Mouse (Mus musculus) neural tube, embryonic 10.5 days (tissue): Measurements from ENCODE around the gene Isca1.
"Not testable (repeated sequence)": the region's sequence is repeated elsewhere in the genome, so short reads cannot be mapped to it uniquely, and the experiment has no call there.

Source experiments
- DNase-seq: peaks from one replicate; pipeline ENCODE4 v3.0.0-alpha.2; 2017; ENCODE audit warnings: low spot score; ENCODE audit errors: extremely low spot score

The Isca1 gene

DNA sequence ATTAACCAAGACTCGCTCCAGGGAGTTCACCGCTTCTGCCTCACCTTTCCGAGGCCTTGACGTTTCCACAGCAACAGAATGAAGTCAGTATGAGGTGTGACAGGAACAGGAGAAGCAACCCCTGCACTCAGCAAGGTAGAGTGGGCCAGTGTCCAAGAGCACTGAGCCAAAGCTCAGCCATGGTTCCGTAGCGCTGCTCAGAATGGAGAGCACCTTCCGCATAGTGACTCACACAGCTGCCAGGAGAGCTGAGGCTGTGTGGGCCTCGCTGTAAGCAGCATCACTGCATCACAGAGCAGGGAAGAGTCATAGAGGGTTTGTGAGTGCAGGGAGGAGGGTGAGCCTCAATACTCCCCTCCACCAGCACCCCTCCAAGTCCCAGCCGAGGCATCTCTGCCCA lies 22.9 kb downstream of the Isca1 start, which contains the start of gene 1700014D04Rik:
Gene 1700014D04Rik (minus strand): TSS at position 42 of the 400 bp plus-strand sequence.
- DNase-seq = no peak

- no peak for DNase-seq
These were observed 23.4 kb downstream of the Isca1 start for GRCm38 (mm10) chr13:59746164-59746563.

GRCm38 (mm10) chr13:59745462-59745861 lies 24.1 kb downstream of the Isca1 start:
- no peak for DNase-seq

DNA sequence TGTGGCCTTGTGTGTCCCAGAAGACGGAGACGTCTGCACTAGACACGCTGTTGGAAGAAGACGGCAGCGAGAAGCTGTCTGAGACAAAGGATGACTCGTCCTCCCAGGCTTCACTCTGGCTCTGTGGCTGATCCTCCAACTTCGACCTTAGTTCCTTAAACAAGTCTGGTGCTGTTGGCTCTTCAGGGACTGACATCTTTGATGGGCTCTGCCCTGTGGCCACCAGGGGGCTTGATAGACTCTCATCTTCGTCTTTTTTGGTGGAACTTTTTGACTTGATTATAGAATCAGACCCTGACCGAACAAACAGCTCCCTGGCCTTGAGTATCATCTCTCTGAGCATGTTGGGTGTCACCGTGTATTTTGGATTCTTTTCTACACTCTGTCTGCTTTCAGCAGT lies 27.9 kb downstream of the Isca1 start:
- DNase-seq = no peak

DNA sequence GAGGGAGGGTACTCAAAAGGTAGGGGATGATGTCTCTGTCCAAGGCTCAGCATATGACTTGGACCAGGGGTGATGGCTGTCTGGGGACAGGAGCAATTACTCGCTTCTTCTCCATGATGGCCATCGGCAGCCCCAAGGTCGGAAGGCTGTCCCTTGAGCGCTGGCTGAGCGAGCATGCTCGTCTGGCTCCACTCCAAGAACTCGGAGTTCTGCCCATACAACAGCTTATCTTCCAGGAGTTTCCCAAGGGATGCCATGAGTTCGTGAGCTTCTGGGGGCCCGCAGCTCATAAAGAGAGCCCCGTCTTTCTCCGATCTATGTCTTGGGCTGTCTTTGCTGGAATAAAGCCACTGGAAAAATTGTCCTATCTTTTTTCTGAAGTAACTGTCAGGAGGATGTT lies 28.5 kb downstream of the Isca1 start:
- no peak for DNase-seq

DNA sequence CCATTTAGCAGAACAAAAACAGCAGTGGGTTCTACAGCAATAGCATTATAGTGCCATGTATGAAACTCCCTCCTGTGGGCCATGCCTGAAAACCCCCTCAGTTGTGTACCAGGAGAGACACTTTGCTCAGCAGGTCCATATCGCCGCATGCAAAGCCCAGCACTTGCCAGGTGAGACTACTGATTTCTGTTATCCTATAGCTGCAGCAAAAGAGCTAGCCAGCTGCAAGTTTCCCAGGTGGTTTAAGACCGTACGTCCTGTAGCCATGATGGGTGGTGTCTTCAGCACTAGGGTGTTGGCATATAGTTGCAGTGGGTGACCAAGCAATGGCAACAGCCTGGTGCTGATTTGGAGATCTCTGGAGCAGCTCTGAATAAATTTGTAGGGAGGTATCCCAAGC lies 30.2 kb downstream of the Isca1 start:
- DNase-seq = no peak

DNA sequence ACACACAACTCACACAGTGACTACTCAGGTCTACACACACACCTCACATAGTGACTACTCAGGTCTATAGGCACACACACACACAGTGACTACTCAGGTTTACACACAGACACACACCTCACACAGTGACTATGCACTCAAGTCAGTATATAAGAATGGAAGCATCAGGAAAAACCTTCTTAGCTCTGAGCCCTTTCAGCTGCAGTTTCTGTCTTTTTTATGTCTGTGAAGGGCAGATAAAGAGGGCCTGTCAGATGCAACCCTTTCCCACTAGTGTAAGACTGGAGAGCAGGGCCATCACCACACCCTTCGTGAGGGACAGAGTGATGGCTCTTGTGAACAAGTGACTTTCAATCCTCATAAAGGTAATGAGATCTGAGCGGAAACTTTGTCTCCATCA lies 31.2 kb downstream of the Isca1 start:
- DNase-seq = no peak

DNA sequence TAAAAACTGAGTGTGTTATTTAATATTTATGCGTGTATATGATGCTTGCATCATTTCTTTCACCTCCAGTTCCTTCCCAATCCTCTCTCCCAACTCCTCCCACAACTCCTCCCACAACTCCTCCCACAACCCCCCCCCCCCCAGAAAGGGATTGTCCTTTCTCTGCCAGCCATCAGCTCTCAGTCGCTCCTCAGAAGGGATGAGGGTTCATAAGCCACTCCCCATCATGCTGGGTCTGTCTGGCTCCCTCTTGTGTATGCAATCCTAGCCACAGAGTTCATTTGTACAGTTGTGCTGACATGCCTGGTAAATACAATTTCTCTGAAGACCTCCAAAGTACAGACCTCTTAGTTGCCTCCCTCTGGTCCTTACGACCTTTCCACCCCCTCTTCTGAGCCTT lies 34.4 kb downstream of the Isca1 start:
- DNase-seq = no peak

DNA sequence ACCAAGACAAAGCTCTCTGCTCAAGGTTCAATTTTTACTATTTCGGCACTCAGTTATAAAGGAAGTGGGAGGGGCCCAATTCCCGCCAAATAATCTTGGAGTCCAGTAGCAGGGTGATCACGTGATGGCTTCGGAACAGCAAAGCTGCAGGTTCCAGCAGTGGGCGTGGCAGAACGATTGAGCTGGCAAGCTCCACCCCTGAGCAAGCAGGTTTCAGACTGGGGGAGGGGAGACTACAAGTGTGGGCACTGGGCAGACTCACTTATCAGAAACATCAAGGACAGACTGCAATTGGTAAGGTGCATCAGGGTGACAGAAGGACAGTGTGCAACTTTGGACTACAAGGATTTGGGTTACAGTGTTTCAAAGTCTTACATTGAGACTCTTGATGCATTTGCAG lies 35.3 kb downstream of the Isca1 start:
- not testable (repeated sequence) for DNase-seq

- no peak for DNase-seq
These were observed 35.7 kb downstream of the Isca1 start for GRCm38 (mm10) chr13:59733936-59734335.

DNA sequence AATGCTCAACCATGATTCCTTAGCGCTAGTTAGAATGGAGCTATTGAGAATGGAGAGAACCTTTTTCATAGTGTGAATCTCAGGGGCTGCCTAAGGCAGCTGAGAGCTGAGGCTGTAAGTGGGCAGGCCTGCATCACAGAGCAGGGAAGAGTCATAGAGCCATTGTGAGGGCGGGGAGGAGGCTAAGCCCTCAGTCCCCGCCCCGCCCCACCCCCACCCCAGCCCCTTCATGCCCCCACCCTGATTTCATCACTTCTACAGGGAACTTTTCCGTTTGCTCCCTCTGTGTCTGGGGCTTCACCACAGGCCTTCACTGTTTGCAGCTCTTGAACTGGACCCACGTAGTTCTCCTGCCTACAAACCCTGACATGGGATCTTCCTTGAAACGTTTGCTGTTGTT lies 38.0 kb downstream of the Isca1 start, which contains the start of gene Spata31d1d:
Gene Spata31d1d (minus strand): TSS at position 101 of the 400 bp plus-strand sequence.
- DNase-seq = no peak

- DNase-seq = peak; percentile 84
These were observed 41.1 kb downstream of the Isca1 start for GRCm38 (mm10) chr13:59728378-59729093.

DNA sequence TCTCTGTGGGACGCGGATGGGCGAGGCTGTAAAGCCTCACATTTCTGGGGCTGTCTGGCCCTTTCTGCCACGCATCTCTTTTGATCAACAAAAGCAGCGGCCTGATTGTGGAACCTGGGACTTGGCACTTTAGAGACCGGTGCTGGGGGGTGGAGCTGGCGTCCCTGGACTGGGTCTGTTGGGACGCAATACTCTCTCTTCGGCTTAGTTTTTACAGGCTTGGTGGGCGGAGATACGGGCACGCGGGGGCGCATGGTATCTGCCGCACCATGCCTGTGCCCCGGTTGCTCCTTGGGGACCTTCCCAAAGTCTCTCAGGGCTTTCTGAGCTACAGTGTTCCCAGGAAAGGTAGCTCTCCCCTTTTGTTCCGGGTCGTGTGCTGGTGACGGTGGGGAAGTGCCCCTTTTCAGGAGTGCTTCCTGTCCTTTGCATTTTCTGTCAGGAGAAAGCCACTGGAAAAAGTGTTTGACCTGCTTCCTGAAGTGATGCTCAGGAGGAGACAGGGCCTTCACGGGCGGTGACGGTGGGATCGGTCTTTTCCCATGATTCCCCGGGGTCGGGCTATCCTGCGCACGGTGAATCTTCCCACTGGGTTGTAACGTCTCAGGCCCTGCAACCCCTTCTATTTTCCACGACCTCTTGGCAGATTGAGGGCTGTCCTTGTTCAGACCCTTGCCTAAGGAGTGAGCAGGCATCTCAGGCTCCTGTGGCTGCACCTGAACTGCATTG lies 43.3 kb downstream of the Isca1 start:
- peak; percentile 18 for DNase-seq

GRCm38 (mm10) chr13:59722089-59722488 lies 47.5 kb downstream of the Isca1 start:
- not testable (repeated sequence) for DNase-seq

GRCm38 (mm10) chr13:59719475-59719874 lies 50.1 kb downstream of the Isca1 start:
- DNase-seq = no peak

DNA sequence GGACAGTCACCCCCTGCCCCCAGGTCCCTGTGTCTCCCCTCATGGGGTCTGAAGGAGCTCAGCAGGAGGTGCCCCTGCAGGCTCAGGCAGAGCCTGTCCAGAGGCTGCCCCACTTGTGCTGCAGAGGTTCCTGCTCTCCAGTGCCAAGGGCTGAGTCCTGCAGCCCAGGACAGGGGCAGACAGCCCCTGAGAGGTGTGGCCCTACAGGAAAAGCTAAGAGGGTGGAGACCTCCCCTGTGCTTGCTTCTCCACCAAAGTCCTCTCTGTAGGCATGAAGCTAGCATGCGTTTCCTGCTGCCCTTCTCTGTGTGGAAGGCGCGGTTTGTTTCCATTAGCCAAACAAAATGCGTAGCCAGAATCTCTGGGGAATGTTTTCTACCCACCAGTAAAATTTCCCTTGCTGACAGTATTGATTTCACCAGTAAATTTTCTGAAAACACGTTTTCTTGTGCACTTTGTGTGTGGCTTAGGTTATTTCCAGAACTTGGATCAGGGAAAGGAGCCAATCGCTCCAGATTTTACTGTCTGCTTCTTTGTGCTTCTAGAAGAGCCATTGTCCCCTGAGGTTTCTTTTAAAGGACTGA lies 50.7 kb downstream of the Isca1 start:
- not testable (repeated sequence) for DNase-seq

GRCm38 (mm10) chr13:59713710-59714109 lies 55.9 kb downstream of the Isca1 start:
- no peak for DNase-seq

DNA sequence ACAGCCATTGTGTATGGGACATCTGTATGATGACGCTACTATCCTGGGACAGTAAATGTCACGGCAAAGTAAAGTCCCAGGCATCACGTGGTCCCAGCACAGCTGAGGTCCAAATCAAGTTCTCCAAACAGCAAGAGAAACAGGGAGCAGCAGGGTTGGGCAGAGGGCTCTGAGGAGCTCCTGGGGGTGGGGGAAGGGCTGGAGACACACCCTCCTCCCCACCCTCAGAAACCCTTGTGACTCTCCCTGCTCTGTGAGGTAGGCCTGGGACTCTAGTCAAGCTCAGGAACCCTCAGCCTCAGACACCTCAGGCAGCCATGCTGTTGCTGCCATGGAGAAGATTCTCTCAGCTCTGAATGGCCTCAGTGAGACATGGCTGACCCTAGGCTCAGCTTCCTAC lies 57.6 kb downstream of the Isca1 start, which contains the start of gene Spata31d1b:
Gene Spata31d1b (plus strand): TSS at position 301 of the 400 bp plus-strand sequence.
- not testable (repeated sequence) for DNase-seq

GRCm38 (mm10) chr13:59710230-59710629 lies 59.4 kb downstream of the Isca1 start, which contains the start of gene Spata31d1a:
Spata31d1a (minus strand) TSS chr13:59710330.
- DNase-seq = no peak
